Mouse (Mus musculus) ES-E14 (cell line): ENCODE measurements around the gene Mphosph6.

Experiments used
- CHD2 ChIP-seq: IDR thresholded peaks from 2 replicates; pipeline ENCODE4 v1.6.1; 2014; ENCODE audit warnings: mild to moderate bottlenecking, low read depth, low read length, inconsistent platforms
- HCFC1 ChIP-seq: IDR thresholded peaks from 2 replicates; pipeline ENCODE4 v1.6.1; 2012; ENCODE audit warnings: low read length, inconsistent platforms, borderline replicate concordance; ENCODE audit not compliant: insufficient read depth
- MAFK ChIP-seq: IDR thresholded peaks from 2 replicates; pipeline ENCODE4 v1.6.1; 2014; ENCODE audit warnings: mild to moderate bottlenecking, low read depth, low read length, inconsistent platforms; ENCODE audit not compliant: insufficient read depth
- ZC3H11A ChIP-seq: IDR thresholded peaks from 2 replicates; pipeline ENCODE4 v1.6.1; 2012; ENCODE audit warnings: low read depth, mild to moderate bottlenecking, inconsistent platforms, low read length, borderline replicate concordance

DNA sequence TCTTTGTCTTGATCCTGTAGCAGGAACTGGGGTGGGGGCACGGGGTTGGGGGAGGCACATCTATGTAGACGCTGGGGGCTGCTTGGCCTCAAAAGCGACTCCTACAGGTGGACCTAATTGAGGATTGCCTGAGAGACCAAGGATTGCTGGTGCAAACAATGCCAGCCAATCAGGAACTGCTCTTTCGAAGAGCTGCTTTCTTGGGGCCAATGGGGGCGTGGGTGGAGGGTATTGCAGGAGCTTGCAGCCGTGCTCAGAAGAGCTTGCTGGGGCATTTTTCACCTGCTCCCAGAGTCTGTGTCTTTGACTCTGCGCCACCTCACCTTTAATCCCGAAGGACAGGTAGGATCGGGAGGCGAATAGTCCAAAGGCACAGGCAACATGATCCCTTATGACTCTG is 26.1 kb downstream of the Mphosph6 start:
- no peak for TF ChIP-seq ZC3H11A
- no peak for TF ChIP-seq MAFK
- TF ChIP-seq CHD2, result no peak
- TF ChIP-seq HCFC1, result no peak
